Mouse (Mus musculus): ENCODE data around the gene Kalrn.
A peak's percentile ranks its signal among the peaks of the same experiment; 100 is the strongest.

The Kalrn gene

DNA sequence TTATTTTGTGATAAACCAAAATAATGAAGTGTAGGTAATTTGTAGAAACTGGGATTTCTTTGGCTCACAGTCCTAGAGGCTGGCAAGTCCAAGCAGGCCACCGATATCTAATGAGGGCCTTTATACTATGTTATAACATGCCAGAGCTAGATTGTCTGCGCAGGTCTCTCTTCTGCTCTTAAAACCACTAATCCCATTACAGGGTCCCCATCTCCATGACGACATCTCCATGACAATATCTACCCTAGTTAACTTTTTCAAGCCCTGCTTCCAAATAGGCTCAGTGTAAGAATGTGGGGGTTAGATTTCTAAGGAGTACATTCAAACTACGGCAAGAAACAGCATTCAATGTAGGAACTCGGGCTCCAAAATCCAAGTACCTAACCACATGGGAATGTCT, 143.2 kb downstream of the Kalrn start:
- DNase-seq (ENCODE audit: low read depth, low spot score): no peak

DNA sequence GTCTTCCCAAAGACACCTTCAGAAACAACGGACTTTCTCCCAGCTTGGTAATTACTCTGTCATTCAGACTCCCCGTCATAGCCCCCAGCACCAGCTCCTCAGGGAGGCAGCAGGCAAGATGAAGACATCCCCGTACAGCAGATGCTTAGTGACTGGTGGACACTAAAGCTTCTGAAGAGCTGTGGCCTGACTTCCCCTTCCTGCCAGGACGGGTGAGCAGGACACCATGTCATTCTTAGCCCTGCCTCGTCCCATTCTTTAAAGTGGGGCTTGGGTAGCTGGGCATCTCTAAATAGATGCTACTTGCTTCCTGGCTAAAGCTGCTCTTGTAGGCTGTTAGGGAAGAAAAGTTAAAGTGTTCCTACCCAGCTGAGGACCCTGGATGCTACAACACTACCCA, 145.7 kb downstream of the Kalrn start:
- no peak for DNase-seq (ENCODE audit: low read depth, low spot score)

GRCm38 (mm10) chr16:34421473-34421872, 151.9 kb downstream of the Kalrn start:
- no peak for DNase-seq (ENCODE audit: low read depth, low spot score)

DNA sequence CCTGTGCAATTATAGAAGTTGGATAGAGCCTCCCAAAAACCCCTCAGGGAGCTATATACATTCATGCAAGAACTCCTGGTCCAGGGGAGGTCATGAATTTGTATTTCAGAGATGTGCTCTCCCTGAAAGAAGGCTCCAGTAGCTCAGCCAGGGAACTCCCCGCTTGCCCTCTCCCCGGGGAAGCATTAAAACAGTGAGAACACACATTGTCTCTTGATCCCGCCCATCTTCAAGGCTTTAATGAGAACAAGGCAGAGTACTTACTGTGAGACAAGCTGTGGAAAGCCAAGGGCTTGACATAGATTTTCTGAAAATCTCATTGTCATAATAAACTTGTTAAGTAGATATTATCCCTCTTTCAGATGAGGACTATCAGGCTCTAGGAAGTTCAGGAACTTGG, 155.4 kb downstream of the Kalrn start:
- DNase-seq (ENCODE audit: low read depth, low spot score): peak; percentile 24

- DNase-seq (ENCODE audit: low read depth, low spot score): no peak
These were observed 155.9 kb downstream of the Kalrn start for GRCm38 (mm10) chr16:34417383-34417782.

DNA sequence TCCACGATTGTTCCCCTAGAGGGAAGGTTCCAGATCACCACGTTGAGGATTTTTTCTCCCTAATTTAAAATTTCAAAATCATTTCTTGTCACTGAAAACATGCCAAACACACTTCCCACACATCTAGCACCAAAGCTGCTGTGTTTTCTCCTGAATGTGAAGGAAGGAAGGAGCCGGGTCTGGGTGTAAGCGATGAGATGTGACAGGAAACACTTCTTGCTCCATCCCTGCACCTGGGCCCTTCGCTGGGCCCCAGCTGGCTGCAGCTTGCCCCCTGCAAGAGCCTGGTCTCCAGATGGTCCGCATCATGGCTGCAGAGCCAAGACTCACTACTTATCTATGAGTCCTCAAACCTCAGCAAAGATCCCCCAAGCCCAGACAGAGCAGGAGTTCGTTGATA, 158.8 kb downstream of the Kalrn start:
- no peak for DNase-seq (ENCODE audit: low read depth, low spot score)

GRCm38 (mm10) chr16:34413868-34414333, 159.4 kb downstream of the Kalrn start:
- DNase-seq (ENCODE audit: low read depth, low spot score): peak; percentile 47

- no peak for DNase-seq (ENCODE audit: low read depth, low spot score)
These were observed 166.3 kb downstream of the Kalrn start for GRCm38 (mm10) chr16:34407036-34407435.

DNA sequence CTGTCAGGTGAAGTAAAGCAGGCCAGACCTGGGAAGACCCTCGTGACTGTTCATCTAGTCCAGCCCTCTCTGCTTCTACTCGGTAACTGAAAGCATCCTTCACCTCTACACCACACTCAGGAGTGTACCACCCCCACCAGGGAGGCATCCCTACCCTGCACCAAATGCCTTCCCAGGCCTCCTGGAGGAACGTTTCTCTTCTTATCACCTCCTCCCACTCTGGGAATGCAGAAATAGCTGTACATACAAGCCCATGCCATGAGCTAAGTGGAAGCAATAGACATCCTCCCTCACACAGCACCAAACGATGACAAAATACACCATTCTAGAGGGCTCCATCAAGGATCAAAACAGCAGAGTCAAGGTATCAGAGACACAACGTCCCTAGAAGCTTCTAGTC, 168.2 kb downstream of the Kalrn start:
- no peak for DNase-seq (ENCODE audit: low read depth, low spot score)

DNA sequence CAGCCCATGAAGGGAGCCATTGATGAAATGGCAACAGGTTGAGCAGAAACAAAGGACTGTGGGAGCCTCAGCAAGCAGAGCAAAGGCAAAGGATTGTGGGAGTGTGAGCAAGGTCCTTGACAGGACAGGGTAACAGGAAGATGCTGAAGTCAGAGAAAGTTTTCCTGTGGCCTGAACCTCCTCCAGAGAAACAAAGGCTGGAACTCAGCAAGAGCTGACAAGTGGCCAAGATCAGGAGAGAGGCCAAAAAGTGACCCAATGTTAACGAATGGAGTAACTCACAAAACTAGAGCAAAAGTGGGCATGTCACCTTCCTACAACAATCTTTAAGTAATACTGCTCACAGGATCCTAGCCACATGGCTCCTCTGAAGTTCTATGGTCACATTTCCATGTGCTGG, 172.1 kb downstream of the Kalrn start:
- no peak for DNase-seq (ENCODE audit: low read depth, low spot score)

GRCm38 (mm10) chr16:34400102-34400728, 173.1 kb downstream of the Kalrn start:
- no peak for DNase-seq (ENCODE audit: low read depth, low spot score)

DNA sequence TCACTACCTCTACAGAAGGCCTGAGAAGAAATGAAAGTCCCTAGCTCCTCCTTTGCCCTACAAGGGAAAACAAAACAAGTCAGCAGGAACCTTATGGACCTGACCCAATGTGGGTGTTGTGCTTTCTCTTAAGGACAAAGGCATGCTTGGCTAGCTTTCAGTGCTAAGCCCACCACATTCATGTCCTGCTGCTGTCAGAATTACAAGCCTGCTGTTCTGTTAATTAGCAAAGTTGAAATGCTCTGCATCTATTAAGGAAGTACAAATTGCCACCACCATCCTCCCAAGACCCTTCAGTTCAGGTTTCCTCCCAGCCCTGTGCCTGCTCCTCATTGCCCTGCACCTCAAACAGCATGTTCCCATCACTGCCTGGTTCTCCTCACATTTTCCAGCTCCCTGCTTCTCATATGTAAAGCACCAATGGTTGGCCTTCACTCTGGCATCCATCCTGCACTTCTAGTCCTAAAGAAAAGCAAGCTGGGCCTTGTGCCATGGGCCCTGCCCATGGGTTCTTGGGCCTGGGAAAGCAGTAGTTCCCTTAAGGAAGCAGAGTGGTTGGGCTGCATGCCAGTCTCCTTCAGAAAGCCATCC, 178.0 kb downstream of the Kalrn start:
- DNase-seq (ENCODE audit: low read depth, low spot score): no peak

DNA sequence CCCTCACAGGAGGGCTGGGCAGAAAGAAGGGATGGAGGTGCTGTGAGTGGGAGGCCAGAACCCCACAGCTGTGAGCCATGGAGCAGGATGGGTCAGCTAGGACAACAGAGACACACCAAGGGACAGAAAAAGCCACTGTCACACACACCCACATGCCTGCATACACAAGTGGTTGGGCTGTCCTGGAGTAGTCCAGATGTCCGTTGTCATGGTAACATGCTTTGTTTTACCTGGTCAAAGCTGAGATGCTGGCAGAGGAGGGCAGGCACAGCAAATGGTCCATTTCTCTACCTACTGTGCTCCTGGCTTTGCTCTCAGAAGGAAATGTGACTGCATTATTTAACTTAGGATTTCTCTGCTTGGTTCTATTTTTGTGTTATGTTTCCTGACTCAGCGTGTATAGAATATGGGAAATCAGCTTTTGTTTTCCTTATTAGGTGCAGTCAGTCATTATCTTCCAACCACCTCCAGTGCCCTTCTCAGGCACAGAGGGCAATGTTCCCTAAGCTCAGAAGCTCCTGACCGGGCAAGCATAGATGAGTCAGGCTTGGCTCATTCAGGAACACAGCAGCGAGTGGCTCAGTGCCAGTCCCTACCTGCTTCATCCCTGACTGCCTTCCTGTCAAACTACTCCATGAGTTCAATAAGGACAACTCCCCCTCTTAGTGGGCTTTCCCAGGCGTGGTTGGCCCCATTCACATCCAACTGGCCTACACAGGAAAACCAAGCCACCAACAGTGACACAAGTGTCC, 183.6 kb downstream of the Kalrn start:
- DNase-seq (ENCODE audit: low read depth, low spot score): no peak

GRCm38 (mm10) chr16:34388871-34389270, 184.5 kb downstream of the Kalrn start:
- DNase-seq (ENCODE audit: low read depth, low spot score): no peak

- no peak for DNase-seq (ENCODE audit: low read depth, low spot score)
These were observed 188.3 kb downstream of the Kalrn start for GRCm38 (mm10) chr16:34385065-34385464.

DNA sequence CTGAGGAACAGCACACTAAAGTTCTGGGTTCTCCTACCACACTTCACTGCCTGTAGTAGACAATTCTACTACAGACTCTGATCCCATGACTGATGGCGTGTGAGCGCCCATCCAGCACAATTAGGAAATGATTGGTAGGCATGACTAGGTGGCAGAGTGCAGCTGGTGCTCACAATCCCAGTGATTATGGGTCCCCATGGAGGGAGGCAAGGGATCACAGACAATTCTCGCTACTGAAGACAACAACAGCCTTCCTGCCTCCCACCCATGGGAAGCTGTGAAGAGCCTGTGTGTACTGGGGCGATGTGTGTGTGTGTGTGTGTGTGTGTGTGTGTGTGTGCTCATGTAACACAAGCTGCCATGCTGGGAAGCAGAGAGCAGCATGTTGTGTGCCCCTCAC, 190.3 kb downstream of the Kalrn start:
- no peak for DNase-seq (ENCODE audit: low read depth, low spot score)

DNA sequence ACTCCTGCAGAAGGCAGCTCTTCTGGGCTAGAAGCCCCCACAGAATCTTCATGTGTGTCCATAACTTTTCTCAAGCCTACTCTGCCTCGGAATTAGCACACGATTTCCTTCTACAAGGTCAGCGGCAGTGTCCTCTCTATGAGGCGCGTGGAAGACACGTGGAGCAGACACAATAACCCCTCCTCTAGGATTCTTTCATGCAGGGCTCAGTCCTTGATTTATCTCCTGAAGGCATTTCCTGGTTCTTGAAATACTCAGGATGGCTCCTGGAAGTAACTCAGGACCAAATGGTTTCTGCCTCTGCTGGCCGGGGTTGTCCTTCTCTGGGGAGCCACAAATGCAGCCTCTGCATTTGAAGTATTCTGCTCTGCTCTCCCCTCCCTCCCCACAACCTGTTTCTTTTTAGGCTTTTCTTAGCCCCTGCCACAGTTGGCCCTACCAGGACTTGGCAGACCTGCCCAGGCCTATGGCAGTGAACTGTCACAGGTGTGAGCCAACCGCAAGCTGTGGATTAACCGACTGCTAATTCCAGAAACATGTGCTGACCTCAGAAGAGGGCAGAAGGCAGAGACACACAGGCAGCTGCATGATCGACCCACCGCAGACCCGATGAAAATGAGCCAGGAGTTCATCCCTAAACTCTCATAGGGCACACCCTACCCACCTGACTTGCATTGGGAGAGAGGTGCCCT, 197.0 kb downstream of the Kalrn start:
- DNase-seq (ENCODE audit: low read depth, low spot score): no peak

DNA sequence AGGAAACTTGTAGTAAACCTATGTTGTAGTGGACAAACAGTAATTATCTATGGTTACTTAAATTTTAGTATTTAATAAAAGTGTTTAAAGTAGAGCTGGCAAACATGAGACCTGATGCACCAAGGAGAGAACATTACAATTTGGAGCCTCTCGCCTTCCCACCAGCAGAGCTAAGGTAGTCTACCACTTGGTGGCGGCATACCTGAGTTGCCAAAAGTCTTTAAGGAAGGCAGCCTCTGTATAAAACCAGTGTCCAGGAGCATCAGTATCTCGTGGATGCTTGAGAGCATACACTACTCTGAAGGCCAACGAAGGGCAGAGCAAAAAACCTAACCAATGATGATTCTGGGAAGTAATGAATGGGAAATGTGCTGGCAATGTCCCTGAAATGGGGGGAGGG, 199.8 kb downstream of the Kalrn start:
- no peak for DNase-seq (ENCODE audit: low read depth, low spot score)

DNA sequence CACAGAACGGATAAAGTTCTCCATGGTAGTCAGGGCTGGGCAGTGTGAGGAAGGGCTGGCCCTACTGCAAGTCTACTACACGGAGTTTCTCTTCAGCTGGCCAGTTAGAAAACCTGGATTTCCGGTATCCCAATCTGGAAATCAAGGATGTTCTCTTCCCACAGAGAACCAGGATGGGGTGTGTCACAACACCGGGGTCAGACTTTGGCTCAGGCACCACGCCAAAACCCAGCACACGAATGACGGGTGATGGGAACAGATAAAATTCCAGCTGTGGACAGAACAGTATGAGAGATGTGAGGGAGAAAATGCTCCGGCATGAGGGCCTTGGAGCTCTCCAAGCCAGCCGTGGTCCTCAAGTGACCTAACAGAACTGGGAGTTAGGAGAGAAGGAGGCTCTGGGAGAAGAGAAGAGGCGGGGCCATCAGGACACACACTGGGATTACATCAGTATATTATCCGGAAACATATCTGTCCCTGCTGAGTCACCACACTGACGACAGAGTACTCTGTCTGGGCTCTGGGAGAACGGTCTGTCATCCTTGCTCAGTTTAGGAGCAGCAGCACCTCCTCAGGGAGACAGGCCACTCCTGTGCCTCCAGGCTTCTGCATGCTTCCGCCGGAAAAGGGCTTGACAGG, 201.1 kb downstream of the Kalrn start:
- DNase-seq (ENCODE audit: low read depth, low spot score): peak; percentile 49

DNA sequence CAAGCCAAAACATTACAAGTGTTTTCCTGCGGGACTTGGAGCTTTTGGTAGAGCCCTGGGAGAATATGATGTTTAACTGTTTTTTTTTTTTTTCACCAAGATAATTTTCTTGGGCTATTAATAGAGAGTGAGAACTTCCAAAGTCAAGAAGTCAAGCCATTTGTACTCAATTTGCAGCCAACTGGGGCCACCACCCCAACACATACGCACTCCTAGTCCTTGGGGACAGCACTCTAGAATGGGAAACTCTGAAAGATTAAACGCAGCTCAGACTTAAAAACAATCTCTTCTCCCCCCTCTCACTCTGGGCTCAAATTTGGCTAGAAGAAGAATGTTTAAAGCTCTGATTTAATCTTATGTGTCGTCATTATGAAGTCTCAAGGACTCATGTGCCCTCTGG, 214.1 kb downstream of the Kalrn start:
- peak; percentile 17 for DNase-seq (ENCODE audit: low read depth, low spot score)

GRCm38 (mm10) chr16:34355547-34355946, 217.8 kb downstream of the Kalrn start:
- no peak for DNase-seq (ENCODE audit: low read depth, low spot score)

DNA sequence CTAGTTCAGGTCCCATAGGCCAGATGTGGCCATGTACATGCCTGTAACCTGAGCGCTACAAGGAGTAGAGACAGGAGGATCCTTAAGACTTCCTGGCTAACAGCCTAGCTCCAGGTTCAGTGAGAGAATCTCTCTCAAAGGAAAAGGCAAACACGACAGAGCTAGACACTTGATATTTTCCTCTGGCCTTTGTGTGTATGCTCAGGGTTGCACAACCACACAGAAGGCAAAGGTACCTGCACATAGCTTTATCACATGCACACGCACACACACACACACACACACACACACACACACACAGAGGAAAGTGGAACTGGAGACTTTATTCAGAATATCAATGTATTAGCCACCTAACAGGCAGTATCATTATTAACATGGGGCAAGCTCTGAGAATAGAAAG, 219.3 kb downstream of the Kalrn start:
- DNase-seq (ENCODE audit: low read depth, low spot score): no peak
